ENCODE assay signal across 8 mouse cellular contexts in the genomic region with DNA sequence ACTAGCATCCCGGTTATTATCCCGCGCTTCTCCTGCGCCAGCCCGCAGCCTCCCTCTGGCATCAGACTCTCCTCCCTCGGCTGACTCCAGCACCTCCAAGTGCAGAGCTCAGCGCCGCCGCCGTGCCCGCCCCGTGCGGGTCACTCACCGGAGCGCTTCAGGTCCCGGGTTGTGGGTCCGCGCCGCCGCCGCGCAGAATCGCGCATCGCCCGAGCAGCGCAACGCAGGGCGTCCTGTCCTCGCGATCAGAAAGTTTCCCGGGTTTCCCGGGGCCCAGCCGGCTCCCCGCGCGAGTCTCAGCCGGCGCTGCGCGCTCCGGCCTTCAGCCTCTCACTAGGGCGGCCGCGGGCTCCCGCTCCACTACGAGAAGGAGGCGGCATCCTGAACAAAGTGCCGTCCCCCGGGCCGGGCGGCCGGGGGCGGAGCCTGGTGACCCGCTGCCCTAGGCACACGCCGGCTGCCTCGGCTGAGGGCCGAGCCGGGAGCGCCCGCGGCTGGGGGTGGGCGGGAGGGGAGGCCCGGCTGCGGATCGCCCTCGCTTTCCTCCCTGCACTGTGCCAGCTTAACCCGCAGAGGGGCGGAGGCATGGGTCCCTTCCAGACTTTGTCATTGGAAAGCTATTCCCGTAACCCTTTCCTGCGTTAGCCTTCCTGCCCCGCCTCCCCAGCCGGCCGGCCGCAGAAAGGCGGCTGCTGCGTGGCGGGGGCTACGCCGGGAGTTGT. TPM values are rescaled to one million over a fixed set of nuclear protein-coding genes. Genes with fewer than 3 reads are reported as not detected.
DNase-seq lines count a peak whose midpoint lies in the region; ATAC-seq and TF ChIP-seq lines count a peak whose summit lies in the region.

No protein-coding gene starts in this region.

- H3K27ac ChIP-seq in hindbrain, postnatal 0 days = peak overlapping the region; percentile 80
- no peak overlapping the region for H3K27ac ChIP-seq in liver, embryonic 14.5 days

- TF ChIP-seq CTCF in hindbrain, postnatal 0 days (IDR thresholded peaks at IDR 0.05; ENCODE audit: low read depth) = no peak
- no peak for TF ChIP-seq CTCF in liver, embryonic 14.5 days (IDR thresholded peaks at IDR 0.05; ENCODE audit: low read depth)

- intact Hi-C loops in gastrocnemius, postnatal 14 days (cut with DNase I; ENCODE audit: low total_unique reads) = no loop called here

- no peak for TF ChIP-seq EP300 in liver, embryonic 14.5 days (IDR thresholded peaks at IDR 0.05; ENCODE audit: low read depth)

- no peaks in the 10 kb centered on the region for H3K27me3 ChIP-seq in hindbrain, postnatal 0 days (ENCODE audit: insufficient read depth, low read length)
- H3K27me3 ChIP-seq in liver, embryonic 14.5 days (ENCODE audit: control insufficient read depth, insufficient read depth, low read length) = peaks cover 35% of the 10 kb centered on the region

- peak; percentile 51 for DNase-seq in right cerebral cortex, postnatal 14 days
- no peak for DNase-seq in right cerebral cortex, postnatal 36 days (ENCODE audit: low spot score in 2 of 2)
- peak; percentile 75 for DNase-seq in cerebellum, postnatal 14 days
- peak; percentile 85 for DNase-seq in gastrocnemius, postnatal 14 days
- peak; percentile 81 for DNase-seq in hindbrain, postnatal 0 days (ENCODE audit: low spot score)
- no peak for DNase-seq in liver, embryonic 14.5 days (ENCODE audit: low read depth in 3 of 3, low spot score in 3 of 3)
- peak; percentile 88 for DNase-seq in neural tube, embryonic 10.5 days (ENCODE audit: extremely low spot score, low spot score)
- peak; percentile 80 for DNase-seq in urinary bladder, postnatal 14 days (ENCODE audit: low spot score)

- WGBS in hindbrain, postnatal 0 days = 2% methylated on average over 75 of the region's 81 CpGs
- under 1% methylated on average over 75 of the region's 81 CpGs for WGBS in liver, embryonic 14.5 days (ENCODE audit: insufficient replicate concordance)

- H3K9me3 ChIP-seq in hindbrain, postnatal 0 days (ENCODE audit: low read length) = no peaks in the 10 kb centered on the region
- H3K9me3 ChIP-seq in liver, embryonic 14.5 days (ENCODE audit: control insufficient read depth, low read length) = no peaks in the 10 kb centered on the region

- peak overlapping the region; percentile 88 for H3K4me2 ChIP-seq in hindbrain, postnatal 0 days (ENCODE audit: low read depth, low read length)
- peak overlapping the region; percentile 76 for H3K4me2 ChIP-seq in liver, embryonic 14.5 days (ENCODE audit: low read depth)

- ATAC-seq in hindbrain, postnatal 0 days = peak; percentile 83
- peak; percentile 71 for ATAC-seq in liver, embryonic 14.5 days (ENCODE audit: insufficient read depth)

- peaks cover 3% of the 10 kb centered on the region; the same call in 1 of the 2 replicates for H3K4me1 ChIP-seq in hindbrain, postnatal 0 days (ENCODE audit: insufficient read depth, low read length)
- peaks cover 0 to 15% of the 10 kb centered on the region in 2 experiments; a peak in 3 of 4 replicates for H3K4me1 ChIP-seq in liver, embryonic 14.5 days (replicated peaks; ENCODE audit: control insufficient read depth in 2 of 2, insufficient read depth in 2 of 2, low read length in 1 of 2)

- peak overlapping the region; percentile 71 for H3K9ac ChIP-seq in hindbrain, postnatal 0 days (replicated peaks; ENCODE audit: low read length)
- peak overlapping the region; percentile 27 for H3K9ac ChIP-seq in liver, embryonic 14.5 days (replicated peaks)

- peak overlapping the region; percentile 61 for H3K4me3 ChIP-seq in hindbrain, postnatal 0 days (ENCODE audit: low read length)
- H3K4me3 ChIP-seq in liver, embryonic 14.5 days (ENCODE audit: insufficient read depth in 1 of 2, low read depth in 2 of 2, low read length in 2 of 2) = peak overlapping the region; percentile 40 to 57

- H3K36me3 ChIP-seq in hindbrain, postnatal 0 days (ENCODE audit: insufficient read depth, low read length) = no peaks in the 10 kb centered on the region
- H3K36me3 ChIP-seq in liver, embryonic 14.5 days (replicated peaks; ENCODE audit: control insufficient read depth, insufficient read depth, low read depth) = no peaks in the 10 kb centered on the region

RNA-seq across cellular contexts. Expression of gene Csrp1, which starts 31.9 kb away (rescaled TPM):
- 10 to 100 TPM; 40.6 to 53.4 TPM for total RNA-seq in gastrocnemius, postnatal 14 days (2021)
- 93.1 and 95.2 TPM in 2 replicates for total RNA-seq in hindbrain, postnatal 0 days (2014; rRNA removed)
- polyA plus RNA-seq in hindbrain, postnatal 0 days (2015; fragmentation: Nextera tagmentation; extraction: Ambion mirVana) = 33.0 and 35.2 TPM in 2 replicates
- polyA plus RNA-seq in liver, embryonic 14.5 days (2012; rRNA removed) = 35.7 and 38.2 TPM in 2 replicates
- polyA plus RNA-seq in liver, embryonic 14.5 days (2014; fragmentation: Nextera tagmentation; extraction: Ambion mirVana) = 33.8 and 34.7 TPM in 2 replicates

Comparison
In these comparisons a context has a peak if more than half of its experiments do, and no peak if none do; other contexts are left out.
1. DNase-seq: peak in right cerebral cortex, postnatal 14 days (single experiment), cerebellum, postnatal 14 days (2 of 2), gastrocnemius, postnatal 14 days (single experiment), hindbrain, postnatal 0 days (single experiment), neural tube, embryonic 10.5 days (single experiment) and urinary bladder, postnatal 14 days (single experiment); none in right cerebral cortex, postnatal 36 days (0 of 2) and liver, embryonic 14.5 days (0 of 3).